Mouse (Mus musculus) hindbrain, embryonic 13.5 days (tissue): ENCODE data around the gene Olfr502. TPM values are rescaled to one million over a fixed set of nuclear protein-coding genes. Genes with fewer than 3 reads are reported as not detected.
"Not testable (repeated sequence)": the region's sequence is repeated elsewhere in the genome, so short reads cannot be mapped to it uniquely, and the experiment has no call there.

Experiments
- ATAC-seq: fragments of 200-750 bp; cut with Nextera tagmentation; 2 replicates; pipeline ENCODE4 v1.8.0; 2017; ENCODE audit warnings: moderate TSS enrichment; ENCODE audit not compliant: low FRiP score
- H3K27ac ChIP-seq: fragments of 300-500 bp; sonication (generic); 2 replicates; pipeline ENCODE4 v1.5.1; 2015; ENCODE audit warnings: inconsistent platforms, mild to moderate bottlenecking, moderate library complexity
- H3K27me3 ChIP-seq: fragments of 300-500 bp; sonication (generic); 2 replicates; pipeline ENCODE4 v1.6.1; 2015; ENCODE audit warnings: mild to moderate bottlenecking, inconsistent platforms
- H3K36me3 ChIP-seq: fragments of 300-500 bp; sonication (generic); 2 replicates; pipeline ENCODE4 v1.6.1; 2015; ENCODE audit warnings: mild to moderate bottlenecking, inconsistent platforms
- H3K4me1 ChIP-seq: fragments of 300-500 bp; sonication (generic); replicated peaks from 2 replicates; pipeline ENCODE4 v1.6.1; 2015; ENCODE audit warnings: inconsistent platforms
- H3K4me2 ChIP-seq: fragments of 300-500 bp; sonication (generic); 2 replicates; pipeline ENCODE4 v1.6.1; 2015; ENCODE audit warnings: inconsistent platforms, mild to moderate bottlenecking, moderate library complexity
- H3K4me3 ChIP-seq: fragments of 300-500 bp; sonication (generic); 2 replicates; pipeline ENCODE4 v1.5.1; 2015; ENCODE audit warnings: mild to moderate bottlenecking, inconsistent platforms
- H3K9ac ChIP-seq: fragments of 300-500 bp; sonication (generic); 2 replicates; pipeline ENCODE4 v1.6.1; 2015; ENCODE audit warnings: mild to moderate bottlenecking, inconsistent platforms
- H3K9me3 ChIP-seq: fragments of 300-500 bp; sonication (generic); 2 replicates; pipeline ENCODE4 v1.6.1; 2016; ENCODE audit warnings: inconsistent platforms
- WGBS: fragments of 180-500 bp; shearing (Covaris S2); methylation state at CpG from one replicate; pipeline ENCODE4 v1.1.7; 2015; 5-methylcytosine and 5-hydroxymethylcytosine counted together
- polyA plus RNA-seq: library from polyadenylated mRNA; unstranded; fragments of >200 nt; fragmentation: Nextera tagmentation; extraction: Ambion mirVana; gene quantifications from 2 replicates; pipeline ENCODE4 v1.2.1, GENCODE M21; 2015

Gene Olfr502
- polyA plus RNA-seq, result not detected in 2 replicates

GRCm38 (mm10) chr7:108524965-108525364 is at the start of gene Olfr502:
Olfr502 (minus strand) TSS chr7:108525065.
- Histone ChIP-seq H3K36me3 (no peaks in the 10 kb centered on the region), H3K9me3 (peaks cover 5% of the 10 kb centered on the region; the same call in 1 of the 2 replicates), H3K4me2 (no peak within 1 kb of the TSS), H3K27me3 (no peaks in the 10 kb centered on the region), H3K4me3 (no peak within 1 kb of the TSS), H3K27ac (no peak within 1 kb of the TSS), H3K9ac (no peak within 1 kb of the TSS), H3K4me1 (no peaks in the 10 kb centered on the region)
- no peak for ATAC-seq
- WGBS, result 81% methylated on average over 1 of the region's 1 CpGs

- no peaks in the 10 kb centered on the region for H3K4me1 ChIP-seq
- no peak within 1 kb of the TSS for H3K4me2 ChIP-seq
- no peaks in the 10 kb centered on the region for H3K36me3 ChIP-seq
- no peak within 1 kb of the TSS for H3K4me3 ChIP-seq
- no peak within 1 kb of the TSS for H3K9ac ChIP-seq
- no peaks in the 10 kb centered on the region for H3K27me3 ChIP-seq
- no peak for ATAC-seq
- no peak within 1 kb of the TSS for H3K27ac ChIP-seq
- 81% methylated on average over 1 of the region's 1 CpGs for WGBS
- H3K9me3 ChIP-seq, result 0 out of 2 replicates have a peak, but pooled peaks cover 8% of the 10 kb centered on the region
Measured at GRCm38 (mm10) chr7:108565693-108566092, 40.8 kb upstream of the Olfr502 start, which contains the start of gene Olfr504. Olfr504 (minus strand) TSS chr7:108565793.

- H3K27ac ChIP-seq, H3K36me3 ChIP-seq, H3K27me3 ChIP-seq, H3K9ac ChIP-seq, H3K4me2 ChIP-seq, ATAC-seq, H3K9me3 ChIP-seq, H3K4me1 ChIP-seq, H3K4me3 ChIP-seq: not testable (repeated sequence)
- WGBS, result 72% methylated on average over 1 of the region's 1 CpGs
Measured at GRCm38 (mm10) chr7:108544227-108544626, 19.4 kb upstream of the Olfr502 start, which contains the start of gene Olfr503. Olfr503 (plus strand) TSS chr7:108544527.

GRCm38 (mm10) chr7:108542416-108542815 is 17.6 kb upstream of the Olfr502 start:
- 0 out of 2 replicates have a peak, but pooled peaks cover 3% of the 10 kb centered on the region for H3K9me3 ChIP-seq
- H3K27ac ChIP-seq, result no peak overlapping the region
- H3K4me2 ChIP-seq, result no peak overlapping the region
- ATAC-seq, result no peak
- H3K4me3 ChIP-seq, result no peak overlapping the region
- 90% methylated on average over 13 of the region's 13 CpGs for WGBS
- no peaks in the 10 kb centered on the region for H3K36me3 ChIP-seq
- H3K4me1 ChIP-seq, result no peaks in the 10 kb centered on the region
- H3K9ac ChIP-seq, result no peak overlapping the region
- no peaks in the 10 kb centered on the region for H3K27me3 ChIP-seq

Other genes with a start within 250 kb of the Olfr502 start
- not detected in 2 replicates for gene Olfr490, start 236.1 kb downstream of the Olfr502 start, polyA plus RNA-seq
- not detected in 2 replicates for gene Olfr491, start 211.6 kb downstream of the Olfr502 start, polyA plus RNA-seq
- not detected in 2 replicates for gene Olfr492, start 201.4 kb downstream of the Olfr502 start, polyA plus RNA-seq
- not detected in 2 replicates for gene Olfr493, start 178.1 kb downstream of the Olfr502 start, polyA plus RNA-seq
- not detected in 2 replicates for gene Olfr494, start 159.7 kb downstream of the Olfr502 start, polyA plus RNA-seq
- gene Olfr495, start 131.9 kb downstream of the Olfr502 start, polyA plus RNA-seq, result not detected in 2 replicates
- gene Olfr497, start 104.6 kb downstream of the Olfr502 start, polyA plus RNA-seq, result not detected in 2 replicates
- not detected in 2 replicates for gene Olfr498, start 59.7 kb downstream of the Olfr502 start, polyA plus RNA-seq
- gene Olfr503, start 19.5 kb upstream of the Olfr502 start, polyA plus RNA-seq, result not detected in 2 replicates
- not detected in 2 replicates for gene Olfr504, start 40.7 kb upstream of the Olfr502 start, polyA plus RNA-seq
- not detected in 2 replicates for gene Olfr506, start 85.7 kb upstream of the Olfr502 start, polyA plus RNA-seq
- gene Olfr507, start 96.7 kb upstream of the Olfr502 start, polyA plus RNA-seq, result not detected in 2 replicates
- not detected in 2 replicates for gene Olfr508, start 104.9 kb upstream of the Olfr502 start, polyA plus RNA-seq
- gene Olfr509, start 126.8 kb upstream of the Olfr502 start, polyA plus RNA-seq, result 0.05 and 0.06 TPM in 2 replicates
- gene Olfr510, start 141.4 kb upstream of the Olfr502 start, polyA plus RNA-seq, result not detected in 2 replicates
- gene Olfr512, start 188.3 kb upstream of the Olfr502 start, polyA plus RNA-seq, result not detected in 2 replicates
- not detected in 2 replicates for gene Olfr513, start 225.9 kb upstream of the Olfr502 start, polyA plus RNA-seq